Mouse (Mus musculus): ENCODE data around the gene Ctnna2. TPM values are rescaled to one million over a fixed set of nuclear protein-coding genes. Genes with fewer than 3 reads are reported as not detected.

The Ctnna2 gene
- polyA plus RNA-seq, 1 experiment from 2014 or later: 9.6 TPM

DNA sequence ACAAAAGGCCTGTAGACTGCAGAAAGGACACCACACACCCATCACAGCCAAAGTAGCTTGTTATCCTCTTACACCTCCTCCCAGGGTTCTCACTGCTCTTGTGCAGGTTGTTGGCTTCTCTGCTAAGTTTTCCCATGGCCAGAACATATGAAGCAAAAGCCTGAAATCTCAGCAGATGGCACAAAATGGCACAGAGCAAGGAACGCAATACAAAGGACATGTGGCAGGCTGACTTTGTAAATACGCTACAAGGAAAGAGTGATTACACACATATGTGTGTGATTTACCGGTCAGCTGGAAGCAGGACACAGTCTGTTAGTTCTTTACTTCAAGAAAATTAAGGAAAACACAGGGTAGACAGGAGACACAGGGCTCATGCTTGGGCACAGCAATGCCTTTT lies 511.4 kb downstream of the Ctnna2 start:
- H3K4me2 ChIP-seq (ENCODE audit: low read depth, low read length): no peak overlapping the region
- H3K4me3 ChIP-seq (ENCODE audit: low read depth, low read length): no peak overlapping the region
- no peaks in the 10 kb centered on the region for H3K27me3 ChIP-seq (replicated peaks; ENCODE audit: control insufficient read depth, insufficient read depth, low read length)
- no peaks in the 10 kb centered on the region for H3K36me3 ChIP-seq (ENCODE audit: control insufficient read depth, insufficient read depth, low read length)
- DNase-seq (ENCODE audit: low spot score) (no peak), ATAC-seq (ENCODE audit: low read depth) (no peak)
- H3K27ac ChIP-seq (replicated peaks; ENCODE audit: low read depth, low read length): no peak overlapping the region
- no peaks in the 10 kb centered on the region for H3K9me3 ChIP-seq (ENCODE audit: control insufficient read depth, low read length)
- no peak overlapping the region for H3K9ac ChIP-seq (ENCODE audit: low read depth, low read length)
- WGBS: 37% methylated on average over 3 of the region's 3 CpGs
- no peaks in the 10 kb centered on the region for H3K4me1 ChIP-seq (ENCODE audit: control insufficient read depth, insufficient read depth, low read length)

- Histone ChIP-seq H3K4me1 (ENCODE audit: control insufficient read depth, insufficient read depth, low read length) (no peaks in the 10 kb centered on the region), H3K27ac (replicated peaks; ENCODE audit: low read depth, low read length) (no peak overlapping the region), H3K9me3 (ENCODE audit: control insufficient read depth, low read length) (no peaks in the 10 kb centered on the region), H3K4me3 (ENCODE audit: low read depth, low read length) (no peak overlapping the region), H3K36me3 (ENCODE audit: control insufficient read depth, insufficient read depth, low read length) (no peaks in the 10 kb centered on the region), H3K4me2 (ENCODE audit: low read depth, low read length) (no peak overlapping the region), H3K9ac (ENCODE audit: low read depth, low read length) (no peak overlapping the region), H3K27me3 (replicated peaks; ENCODE audit: control insufficient read depth, insufficient read depth, low read length) (no peaks in the 10 kb centered on the region)
- DNase-seq (ENCODE audit: low spot score): no peak
- ATAC-seq (ENCODE audit: low read depth): peak; percentile 44; the same call in 1 of the 2 replicates
- 33% methylated on average over 1 of the region's 1 CpGs for WGBS
Measured at GRCm38 (mm10) chr6:77462737-77463136, 516.8 kb downstream of the Ctnna2 start.

- ATAC-seq (ENCODE audit: low read depth) (no peak), DNase-seq (ENCODE audit: low spot score) (no peak)
- H3K27me3 ChIP-seq (replicated peaks; ENCODE audit: control insufficient read depth, insufficient read depth, low read length): no peaks in the 10 kb centered on the region
- no peak overlapping the region for H3K9ac ChIP-seq (ENCODE audit: low read depth, low read length)
- H3K4me3 ChIP-seq (ENCODE audit: low read depth, low read length): no peak overlapping the region
- H3K9me3 ChIP-seq (ENCODE audit: control insufficient read depth, low read length): no peaks in the 10 kb centered on the region
- H3K4me1 ChIP-seq (ENCODE audit: control insufficient read depth, insufficient read depth, low read length): no peaks in the 10 kb centered on the region
- H3K36me3 ChIP-seq (ENCODE audit: control insufficient read depth, insufficient read depth, low read length): no peaks in the 10 kb centered on the region
- WGBS: 84% methylated on average over 2 of the region's 2 CpGs
- no peak overlapping the region for H3K27ac ChIP-seq (replicated peaks; ENCODE audit: low read depth, low read length)
- H3K4me2 ChIP-seq (ENCODE audit: low read depth, low read length): no peak overlapping the region
Measured at GRCm38 (mm10) chr6:77457919-77458318, 521.6 kb downstream of the Ctnna2 start.

- Histone ChIP-seq H3K27me3 (replicated peaks; ENCODE audit: control insufficient read depth, insufficient read depth, low read length) (no peaks in the 10 kb centered on the region), H3K4me2 (ENCODE audit: low read depth, low read length) (no peak overlapping the region), H3K4me1 (ENCODE audit: control insufficient read depth, insufficient read depth, low read length) (no peaks in the 10 kb centered on the region), H3K9me3 (ENCODE audit: control insufficient read depth, low read length) (no peaks in the 10 kb centered on the region), H3K27ac (replicated peaks; ENCODE audit: low read depth, low read length) (no peak overlapping the region), H3K9ac (ENCODE audit: low read depth, low read length) (no peak overlapping the region), H3K4me3 (ENCODE audit: low read depth, low read length) (no peak overlapping the region), H3K36me3 (ENCODE audit: control insufficient read depth, insufficient read depth, low read length) (no peaks in the 10 kb centered on the region)
- no peak for DNase-seq (ENCODE audit: low spot score)
- ATAC-seq (ENCODE audit: low read depth): no peak
- WGBS: 85% methylated on average over 1 of the region's 1 CpGs
Measured at GRCm38 (mm10) chr6:77446861-77447260, 532.6 kb downstream of the Ctnna2 start.

DNA sequence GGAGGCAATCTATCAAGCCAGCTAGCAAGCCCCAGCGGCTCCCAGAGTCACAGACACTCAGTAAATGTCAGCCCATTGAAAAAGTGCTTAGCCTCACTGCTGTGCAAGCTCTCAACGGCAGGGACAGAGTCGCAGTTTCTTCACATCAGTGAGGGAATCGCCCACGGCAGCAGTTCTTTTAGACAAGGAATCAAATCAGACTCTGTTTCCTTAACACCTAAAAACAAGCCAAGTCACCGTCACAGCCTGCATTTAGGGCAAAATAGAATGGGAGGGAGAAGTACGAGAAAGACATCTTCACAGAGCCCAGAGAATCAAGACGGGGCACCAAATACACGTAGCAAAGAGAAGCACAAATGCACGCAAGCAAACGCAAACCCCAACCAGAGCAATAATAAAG lies 535.6 kb downstream of the Ctnna2 start:
- Histone ChIP-seq H3K36me3 (ENCODE audit: control insufficient read depth, insufficient read depth, low read length) (no peaks in the 10 kb centered on the region), H3K4me1 (ENCODE audit: control insufficient read depth, insufficient read depth, low read length) (no peaks in the 10 kb centered on the region), H3K4me2 (ENCODE audit: low read depth, low read length) (no peak overlapping the region), H3K9me3 (ENCODE audit: control insufficient read depth, low read length) (no peaks in the 10 kb centered on the region), H3K4me3 (ENCODE audit: low read depth, low read length) (no peak overlapping the region), H3K9ac (ENCODE audit: low read depth, low read length) (no peak overlapping the region), H3K27me3 (replicated peaks; ENCODE audit: control insufficient read depth, insufficient read depth, low read length) (no peaks in the 10 kb centered on the region), H3K27ac (replicated peaks; ENCODE audit: low read depth, low read length) (no peak overlapping the region)
- ATAC-seq (ENCODE audit: low read depth): no peak
- DNase-seq (ENCODE audit: low spot score): no peak
- 80% methylated on average over 11 of the region's 11 CpGs for WGBS

GRCm38 (mm10) chr6:77441051-77441450 lies 538.4 kb downstream of the Ctnna2 start:
- no peak for DNase-seq (ENCODE audit: low spot score)
- Histone ChIP-seq H3K4me2 (ENCODE audit: low read depth, low read length) (no peak overlapping the region), H3K9me3 (ENCODE audit: control insufficient read depth, low read length) (no peaks in the 10 kb centered on the region), H3K36me3 (ENCODE audit: control insufficient read depth, insufficient read depth, low read length) (no peaks in the 10 kb centered on the region), H3K27ac (replicated peaks; ENCODE audit: low read depth, low read length) (no peak overlapping the region), H3K27me3 (replicated peaks; ENCODE audit: control insufficient read depth, insufficient read depth, low read length) (no peaks in the 10 kb centered on the region), H3K9ac (ENCODE audit: low read depth, low read length) (no peak overlapping the region), H3K4me3 (ENCODE audit: low read depth, low read length) (no peak overlapping the region), H3K4me1 (ENCODE audit: control insufficient read depth, insufficient read depth, low read length) (no peaks in the 10 kb centered on the region)
- ATAC-seq (ENCODE audit: low read depth): no peak
- WGBS: 77% methylated on average over 5 of the region's 5 CpGs

DNA sequence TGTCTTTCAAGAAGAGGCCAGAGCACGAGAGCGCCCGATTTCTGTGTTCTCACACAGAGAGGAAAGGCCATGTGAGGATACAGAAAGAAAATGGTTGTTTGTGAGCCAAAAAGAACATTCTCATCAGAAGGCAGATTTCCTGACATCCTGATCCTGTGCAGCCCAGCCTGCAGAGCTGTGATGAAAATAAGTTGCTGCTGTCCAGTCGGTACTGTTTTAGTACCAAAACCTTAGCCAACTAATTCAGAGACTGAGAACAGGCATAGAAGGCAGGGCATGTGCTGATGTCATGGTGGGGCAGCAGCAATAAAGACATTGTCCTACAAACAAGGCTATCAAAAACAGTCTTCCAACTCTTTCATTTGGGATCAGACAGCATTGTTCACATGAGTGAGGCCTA lies 549.1 kb downstream of the Ctnna2 start:
- Histone ChIP-seq H3K27ac (replicated peaks; ENCODE audit: low read depth, low read length) (no peak overlapping the region), H3K9ac (ENCODE audit: low read depth, low read length) (no peak overlapping the region), H3K27me3 (replicated peaks; ENCODE audit: control insufficient read depth, insufficient read depth, low read length) (no peaks in the 10 kb centered on the region), H3K4me1 (ENCODE audit: control insufficient read depth, insufficient read depth, low read length) (no peaks in the 10 kb centered on the region), H3K4me3 (ENCODE audit: low read depth, low read length) (no peak overlapping the region), H3K36me3 (ENCODE audit: control insufficient read depth, insufficient read depth, low read length) (no peaks in the 10 kb centered on the region), H3K4me2 (ENCODE audit: low read depth, low read length) (no peak overlapping the region), H3K9me3 (ENCODE audit: control insufficient read depth, low read length) (no peaks in the 10 kb centered on the region)
- 76% methylated on average over 4 of the region's 4 CpGs for WGBS
- ATAC-seq (ENCODE audit: low read depth): no peak
- DNase-seq (ENCODE audit: low spot score): no peak

DNA sequence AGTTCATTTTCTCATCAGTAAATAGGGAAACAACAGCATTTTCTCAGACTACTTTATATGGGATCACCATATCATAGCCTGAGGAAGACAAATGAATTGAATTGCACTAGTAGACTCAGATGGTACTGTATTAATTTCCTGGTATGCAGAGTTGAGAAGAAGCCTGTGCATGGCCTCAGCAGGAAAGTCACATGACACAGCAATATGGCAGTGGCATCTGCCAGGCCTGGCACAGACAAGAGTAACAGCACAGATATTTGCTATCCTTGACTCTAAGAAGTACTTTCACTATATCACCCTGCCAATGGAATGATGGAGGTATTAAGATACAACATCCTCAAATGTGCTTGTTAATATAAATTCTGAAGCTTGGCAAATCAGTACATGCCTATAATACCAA lies 553.8 kb downstream of the Ctnna2 start:
- Histone ChIP-seq H3K9ac (ENCODE audit: low read depth, low read length) (no peak overlapping the region), H3K27me3 (replicated peaks; ENCODE audit: control insufficient read depth, insufficient read depth, low read length) (no peaks in the 10 kb centered on the region), H3K27ac (replicated peaks; ENCODE audit: low read depth, low read length) (no peak overlapping the region), H3K9me3 (ENCODE audit: control insufficient read depth, low read length) (no peaks in the 10 kb centered on the region), H3K36me3 (ENCODE audit: control insufficient read depth, insufficient read depth, low read length) (no peaks in the 10 kb centered on the region), H3K4me1 (ENCODE audit: control insufficient read depth, insufficient read depth, low read length) (no peaks in the 10 kb centered on the region), H3K4me3 (ENCODE audit: low read depth, low read length) (no peak overlapping the region), H3K4me2 (ENCODE audit: low read depth, low read length) (no peak overlapping the region)
- DNase-seq (ENCODE audit: low spot score): no peak
- ATAC-seq (ENCODE audit: low read depth): no peak

GRCm38 (mm10) chr6:77424826-77425225 lies 554.7 kb downstream of the Ctnna2 start:
- Histone ChIP-seq H3K4me1 (ENCODE audit: control insufficient read depth, insufficient read depth, low read length) (no peaks in the 10 kb centered on the region), H3K36me3 (ENCODE audit: control insufficient read depth, insufficient read depth, low read length) (no peaks in the 10 kb centered on the region), H3K9ac (ENCODE audit: low read depth, low read length) (no peak overlapping the region), H3K27ac (replicated peaks; ENCODE audit: low read depth, low read length) (no peak overlapping the region), H3K4me3 (ENCODE audit: low read depth, low read length) (no peak overlapping the region), H3K27me3 (replicated peaks; ENCODE audit: control insufficient read depth, insufficient read depth, low read length) (no peaks in the 10 kb centered on the region), H3K4me2 (ENCODE audit: low read depth, low read length) (no peak overlapping the region), H3K9me3 (ENCODE audit: control insufficient read depth, low read length) (no peaks in the 10 kb centered on the region)
- ATAC-seq (ENCODE audit: low read depth) (no peak), DNase-seq (ENCODE audit: low spot score) (no peak)
- 86% methylated on average over 4 of the region's 4 CpGs for WGBS

Measured in embryonic facial prominence, embryonic 14.5 days (tissue).